Mouse (Mus musculus) heart, embryonic 13.5 days (tissue): ENCODE measurements around the gene Mmp24. TPM values are rescaled to one million over a fixed set of nuclear protein-coding genes. Genes with fewer than 3 reads are reported as not detected.

Source experiments
- ATAC-seq: fragments of 200-750 bp; cut with Nextera tagmentation; 2 replicates; pipeline ENCODE4 v1.8.0; 2017; ENCODE audit warnings: moderate TSS enrichment; ENCODE audit not compliant: insufficient number of reproducible peaks, low FRiP score, low TSS enrichment; ENCODE audit errors: extremely low read depth
- H3K27ac ChIP-seq: fragments of 300-500 bp; sonication (generic); replicated peaks from 2 replicates; pipeline ENCODE4 v1.5.1; 2015; ENCODE audit warnings: moderate library complexity, mild to moderate bottlenecking, inconsistent platforms
- H3K27me3 ChIP-seq: fragments of 300-500 bp; sonication (generic); replicated peaks from 2 replicates; pipeline ENCODE4 v1.6.1; 2015; ENCODE audit warnings: mild to moderate bottlenecking, inconsistent platforms
- H3K36me3 ChIP-seq: fragments of 300-500 bp; sonication (generic); 2 replicates; pipeline ENCODE4 v1.6.1; 2015; ENCODE audit warnings: mild to moderate bottlenecking, inconsistent platforms
- H3K4me1 ChIP-seq: fragments of 300-500 bp; sonication (generic); 2 replicates; pipeline ENCODE4 v1.6.1; 2015; ENCODE audit warnings: inconsistent platforms
- H3K4me2 ChIP-seq: fragments of 300-500 bp; sonication (generic); 2 replicates; pipeline ENCODE4 v1.6.1; 2015; ENCODE audit warnings: inconsistent platforms, mild to moderate bottlenecking, moderate library complexity
- H3K4me3 ChIP-seq: fragments of 300-500 bp; sonication (generic); 2 replicates; pipeline ENCODE4 v1.5.1; 2015; ENCODE audit warnings: moderate library complexity, mild to moderate bottlenecking, inconsistent platforms
- H3K9ac ChIP-seq: fragments of 300-500 bp; sonication (generic); 2 replicates; pipeline ENCODE4 v1.6.1; 2015; ENCODE audit warnings: inconsistent platforms, mild to moderate bottlenecking, moderate library complexity
- H3K9me3 ChIP-seq: fragments of 300-500 bp; sonication (generic); 2 replicates; pipeline ENCODE4 v1.6.1; 2016; ENCODE audit warnings: inconsistent platforms
- WGBS: fragments of 180-500 bp; shearing (Covaris S2); methylation state at CpG from one replicate; pipeline ENCODE4 v1.1.7; 2015; ENCODE audit warnings: mixed read lengths; 5-methylcytosine and 5-hydroxymethylcytosine counted together
- polyA plus RNA-seq: library from polyadenylated mRNA; unstranded; fragments of >200 nt; fragmentation: Nextera tagmentation; extraction: Ambion mirVana; gene quantifications from 2 replicates; pipeline ENCODE4 v1.2.1, GENCODE M21; 2015

Mmp24 gene
- polyA plus RNA-seq, 1 experiment from 2014 or later, result 0.04 TPM

DNA sequence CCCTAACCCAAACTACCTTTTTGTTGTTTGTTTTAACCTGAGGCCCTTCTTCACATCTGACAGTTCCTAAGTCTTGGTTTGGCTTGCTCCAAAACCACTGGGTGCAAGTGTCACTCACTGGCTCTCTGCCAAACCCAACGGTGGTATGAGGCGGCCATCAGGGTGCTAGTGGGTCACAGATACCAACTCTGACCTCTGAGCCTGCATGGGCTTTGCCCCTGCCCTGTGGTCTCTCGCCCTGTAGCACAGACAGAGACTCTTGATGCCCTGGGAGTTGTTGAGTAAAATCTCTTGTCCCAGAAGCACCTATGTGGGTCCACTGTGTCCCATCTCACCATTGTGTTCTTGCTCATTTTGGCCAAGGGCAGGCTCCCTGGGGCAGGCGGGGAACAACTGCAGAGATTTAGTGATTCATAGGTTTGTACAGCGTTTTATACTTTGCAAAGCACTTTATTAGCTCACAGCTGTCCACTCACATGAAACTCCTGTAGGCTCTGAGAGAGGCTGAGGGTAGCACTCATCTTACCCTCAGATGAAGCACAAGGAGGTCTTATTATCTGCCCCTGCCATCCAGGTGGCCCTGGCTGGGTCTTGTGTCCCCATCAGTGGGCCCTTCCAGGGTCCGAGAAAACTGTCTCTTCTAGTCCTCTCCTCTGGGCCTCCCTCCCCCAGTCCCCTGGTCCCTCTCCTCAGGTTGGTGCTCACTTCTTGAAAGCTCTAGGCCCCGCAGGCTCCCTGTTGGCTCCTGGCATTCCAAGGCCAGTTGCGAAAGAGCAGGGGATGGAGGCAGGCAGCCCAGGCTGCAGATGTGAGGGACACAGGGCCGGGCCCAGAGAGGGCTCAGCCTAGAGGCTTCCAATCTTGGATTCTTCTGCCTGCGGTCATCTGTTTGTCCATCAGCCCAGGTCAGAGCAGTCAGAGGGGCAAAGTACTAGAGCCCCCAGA, 42.4 kb downstream of the Mmp24 start:
- Histone ChIP-seq H3K4me1 (peaks cover 20% of the 10 kb centered on the region), H3K9me3 (no peaks in the 10 kb centered on the region), H3K9ac (peak overlapping the region; percentile 93), H3K27ac (no peak overlapping the region), H3K4me3 (peak overlapping the region; percentile 86; the same call in 1 of the 2 replicates), H3K4me2 (peak overlapping the region; percentile 96), H3K27me3 (no peaks in the 10 kb centered on the region; the same call in none of the 2 replicates), H3K36me3 (peaks cover 31% of the 10 kb centered on the region)
- no peak for ATAC-seq
- 73% methylated on average over 10 of the region's 10 CpGs for WGBS

DNA sequence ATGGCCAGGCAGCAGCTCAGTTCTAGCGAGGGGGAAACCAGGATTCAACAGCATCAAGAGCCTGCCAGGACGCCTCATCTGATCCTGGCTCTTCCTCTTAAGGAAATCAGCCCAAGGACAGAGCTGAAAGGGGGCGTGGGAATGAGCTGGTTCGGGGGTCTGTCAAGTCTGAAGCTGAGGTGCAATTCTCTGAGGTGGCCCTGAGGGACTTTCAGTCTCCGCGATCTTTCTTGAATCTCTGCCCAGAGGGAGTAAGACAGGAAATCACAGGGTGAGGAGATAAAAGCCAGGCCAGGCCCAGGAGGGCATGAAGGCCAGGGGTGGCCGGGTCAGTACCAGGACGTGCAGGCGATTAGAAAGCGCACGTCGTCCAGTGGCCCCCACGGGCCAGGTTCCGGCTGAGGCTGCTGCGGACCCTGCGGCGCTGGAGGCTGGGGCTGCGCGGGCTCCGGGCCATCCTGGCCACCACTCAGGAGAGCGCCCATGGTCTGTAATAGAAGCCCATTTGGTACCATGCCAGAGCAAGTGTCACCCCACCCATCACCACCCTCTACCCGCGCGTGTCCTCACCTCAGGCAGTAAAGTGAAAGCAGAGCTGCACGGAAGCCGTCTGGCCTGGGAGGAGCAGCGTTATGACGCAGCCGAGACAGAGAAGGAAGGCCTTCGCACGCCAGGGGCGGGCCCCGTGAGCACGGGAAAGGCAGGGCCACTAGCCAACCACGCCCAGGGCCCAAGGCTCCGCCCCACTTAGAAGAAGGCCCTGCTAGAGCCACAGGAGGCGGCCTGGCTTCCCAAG, 43.7 kb downstream of the Mmp24 start:
- Histone ChIP-seq H3K27me3 (no peaks in the 10 kb centered on the region; the same call in 1 of the 2 replicates), H3K4me3 (peak overlapping the region; percentile 86), H3K4me1 (peaks cover 20% of the 10 kb centered on the region), H3K4me2 (peak overlapping the region; percentile 96), H3K9me3 (no peaks in the 10 kb centered on the region), H3K9ac (peak overlapping the region; percentile 93), H3K36me3 (peaks cover 43% of the 10 kb centered on the region), H3K27ac (peak overlapping the region; percentile 82)
- peak; percentile 89 for ATAC-seq
- WGBS, result under 1% methylated on average over 37 of the region's 37 CpGs

DNA sequence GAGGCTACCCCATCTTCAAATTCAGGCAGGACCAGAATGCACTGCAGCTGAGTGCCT, 44.1 kb downstream of the Mmp24 start, which contains the start of gene BC029722:
Gene BC029722, minus strand, starts transcription at position 35 of the 57 bp plus-strand sequence.
- Histone ChIP-seq H3K27me3 (no peaks in the 10 kb centered on the region; the same call in 1 of the 2 replicates), H3K4me3 (peak within 1 kb of the TSS; percentile 86), H3K36me3 (peaks cover 47% of the 10 kb centered on the region), H3K4me2 (peak within 1 kb of the TSS; percentile 96), H3K27ac (peak within 1 kb of the TSS; percentile 82), H3K9ac (peak within 1 kb of the TSS; percentile 93), H3K9me3 (no peaks in the 10 kb centered on the region), H3K4me1 (peaks cover 20% of the 10 kb centered on the region)
- no peak for ATAC-seq

DNA sequence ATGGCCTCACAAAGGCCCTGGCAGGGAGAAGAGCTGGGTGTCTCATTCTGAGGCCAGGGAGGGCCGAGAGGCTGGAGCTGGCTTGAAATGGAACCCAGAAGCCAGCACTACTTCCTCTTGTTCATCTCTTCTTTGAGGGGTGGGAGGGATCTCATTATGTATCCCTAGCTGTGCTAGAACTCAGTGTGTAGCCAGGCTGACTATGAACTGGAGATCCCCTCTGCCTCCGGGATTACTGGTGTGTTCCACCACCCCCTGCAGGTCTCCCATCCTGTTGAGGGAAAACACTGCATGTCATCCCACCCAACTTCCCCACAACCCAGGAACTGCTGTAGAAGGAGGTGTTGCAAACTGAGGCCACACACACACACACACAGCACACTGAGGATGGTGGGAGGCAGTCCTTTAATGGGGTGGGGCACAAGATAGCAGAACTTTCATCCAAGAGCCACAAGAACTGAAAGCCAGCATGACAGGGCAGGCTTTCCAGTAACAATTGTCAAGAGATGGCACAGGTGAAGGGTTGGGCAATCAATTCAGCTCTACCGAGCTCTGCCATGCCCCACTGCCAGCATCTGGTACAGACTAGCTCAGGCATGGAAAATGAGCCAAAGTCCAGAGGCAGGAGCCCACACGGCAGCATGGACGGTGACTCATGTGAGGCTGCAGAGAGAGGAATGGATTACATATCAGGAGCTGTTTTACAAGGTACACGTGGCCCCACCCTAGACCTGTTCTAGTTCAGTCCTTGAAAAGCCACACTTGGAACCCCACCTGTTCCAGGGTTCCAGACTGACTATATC, 44.5 kb downstream of the Mmp24 start:
- Histone ChIP-seq H3K4me1 (peaks cover 20% of the 10 kb centered on the region), H3K27me3 (no peaks in the 10 kb centered on the region; the same call in 1 of the 2 replicates), H3K36me3 (peaks cover 47% of the 10 kb centered on the region), H3K4me2 (peak overlapping the region; percentile 96), H3K27ac (peak overlapping the region; percentile 82), H3K4me3 (peak overlapping the region; percentile 86), H3K9me3 (no peaks in the 10 kb centered on the region), H3K9ac (peak overlapping the region; percentile 93)
- ATAC-seq, result no peak; the same call in 1 of the 2 replicates
- WGBS, result 62% methylated on average over 6 of the region's 6 CpGs

DNA sequence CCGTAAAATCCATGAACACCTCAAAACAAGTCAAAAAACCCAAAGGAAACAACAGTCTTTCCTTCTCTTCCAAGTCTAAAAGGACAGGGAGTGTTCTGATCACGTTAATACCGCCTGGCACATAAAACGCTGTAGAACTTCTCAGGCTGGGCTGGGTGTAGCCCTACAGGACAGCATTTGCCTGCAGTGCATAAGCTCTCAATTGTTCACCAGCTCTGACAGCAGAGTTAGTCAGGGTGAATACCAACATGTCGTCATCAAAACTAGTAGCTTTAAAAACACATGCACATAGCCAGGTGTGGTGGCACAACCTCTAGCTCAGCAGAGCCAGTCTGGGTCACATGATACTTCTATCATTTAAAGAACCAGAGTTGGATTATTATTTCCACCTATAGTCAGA, 45.6 kb downstream of the Mmp24 start:
- Histone ChIP-seq H3K27ac (no peak overlapping the region), H3K4me3 (no peak overlapping the region), H3K4me2 (no peak overlapping the region), H3K27me3 (no peaks in the 10 kb centered on the region; the same call in 1 of the 2 replicates), H3K4me1 (peaks cover 29% of the 10 kb centered on the region), H3K9ac (no peak overlapping the region), H3K9me3 (no peaks in the 10 kb centered on the region), H3K36me3 (peaks cover 47% of the 10 kb centered on the region)
- 83% methylated on average over 5 of the region's 5 CpGs for WGBS
- ATAC-seq, result no peak

DNA sequence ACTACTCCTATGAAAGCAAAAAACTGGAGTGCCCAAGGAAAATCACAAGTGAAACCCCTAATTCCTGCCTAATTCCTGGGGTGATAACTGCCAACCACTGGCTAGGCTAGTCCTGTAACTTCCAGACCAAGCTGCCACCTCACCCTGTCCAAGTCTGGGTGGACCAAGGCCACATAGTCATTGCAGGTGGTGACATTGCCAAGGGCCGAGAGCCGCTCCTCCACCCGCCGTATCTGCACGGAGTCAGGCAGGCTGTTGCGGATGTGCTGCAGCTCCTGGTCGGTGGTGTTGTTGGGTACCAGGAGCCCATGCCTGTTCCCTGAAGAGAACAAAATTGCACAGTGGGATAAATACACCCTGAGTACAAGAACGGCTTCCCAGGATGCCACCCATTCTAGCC, 48.6 kb downstream of the Mmp24 start:
- Histone ChIP-seq H3K4me1 (peaks cover 32% of the 10 kb centered on the region), H3K27ac (no peak overlapping the region), H3K4me3 (no peak overlapping the region), H3K9ac (no peak overlapping the region), H3K9me3 (no peaks in the 10 kb centered on the region), H3K4me2 (no peak overlapping the region), H3K36me3 (peaks cover 47% of the 10 kb centered on the region), H3K27me3 (no peaks in the 10 kb centered on the region)
- no peak for ATAC-seq
- WGBS, result 94% methylated on average over 8 of the region's 8 CpGs

DNA sequence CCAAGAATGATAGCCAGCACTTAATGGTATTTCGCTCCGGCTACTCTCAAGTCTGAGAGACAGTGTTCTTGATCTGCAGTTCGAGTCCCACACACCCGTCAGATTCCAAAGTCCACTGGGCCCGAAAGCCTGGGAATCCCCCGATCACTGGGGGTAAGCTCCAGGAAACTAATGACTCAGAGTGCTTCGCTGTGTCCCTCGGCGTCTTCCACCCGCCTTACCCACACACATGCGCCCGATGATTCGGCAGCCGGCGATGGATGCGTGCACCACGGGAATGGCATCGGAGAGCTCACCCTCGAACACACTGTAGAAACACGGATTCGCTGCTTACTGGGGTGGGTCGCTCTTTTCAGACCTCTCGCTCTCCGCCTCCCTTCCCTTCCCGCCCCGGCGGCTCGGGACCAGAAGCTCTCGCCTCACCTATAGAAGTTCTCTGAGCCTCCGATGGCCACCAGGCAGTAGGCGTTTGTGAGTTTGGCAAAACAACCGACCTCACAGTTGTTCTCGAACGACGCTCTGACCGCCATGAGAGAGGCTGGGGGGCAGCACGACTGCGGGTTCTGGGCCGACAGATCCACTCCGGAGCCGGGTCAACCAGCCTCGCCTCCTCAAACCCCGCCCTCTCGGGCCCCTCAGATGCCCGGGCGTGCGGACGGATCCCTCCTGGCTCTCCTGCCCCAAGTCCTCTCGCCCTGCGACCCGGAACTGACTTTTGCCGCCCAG, 50.9 kb downstream of the Mmp24 start:
- WGBS, result 1% methylated on average over 52 of the region's 52 CpGs
- Histone ChIP-seq H3K4me1 (peaks cover 22% of the 10 kb centered on the region), H3K9me3 (no peaks in the 10 kb centered on the region), H3K27me3 (no peaks in the 10 kb centered on the region), H3K4me3 (peak overlapping the region; percentile 84), H3K27ac (peak overlapping the region; percentile 82), H3K9ac (peak overlapping the region; percentile 91), H3K4me2 (peak overlapping the region; percentile 88), H3K36me3 (peaks cover 31% of the 10 kb centered on the region)
- no peak for ATAC-seq

DNA sequence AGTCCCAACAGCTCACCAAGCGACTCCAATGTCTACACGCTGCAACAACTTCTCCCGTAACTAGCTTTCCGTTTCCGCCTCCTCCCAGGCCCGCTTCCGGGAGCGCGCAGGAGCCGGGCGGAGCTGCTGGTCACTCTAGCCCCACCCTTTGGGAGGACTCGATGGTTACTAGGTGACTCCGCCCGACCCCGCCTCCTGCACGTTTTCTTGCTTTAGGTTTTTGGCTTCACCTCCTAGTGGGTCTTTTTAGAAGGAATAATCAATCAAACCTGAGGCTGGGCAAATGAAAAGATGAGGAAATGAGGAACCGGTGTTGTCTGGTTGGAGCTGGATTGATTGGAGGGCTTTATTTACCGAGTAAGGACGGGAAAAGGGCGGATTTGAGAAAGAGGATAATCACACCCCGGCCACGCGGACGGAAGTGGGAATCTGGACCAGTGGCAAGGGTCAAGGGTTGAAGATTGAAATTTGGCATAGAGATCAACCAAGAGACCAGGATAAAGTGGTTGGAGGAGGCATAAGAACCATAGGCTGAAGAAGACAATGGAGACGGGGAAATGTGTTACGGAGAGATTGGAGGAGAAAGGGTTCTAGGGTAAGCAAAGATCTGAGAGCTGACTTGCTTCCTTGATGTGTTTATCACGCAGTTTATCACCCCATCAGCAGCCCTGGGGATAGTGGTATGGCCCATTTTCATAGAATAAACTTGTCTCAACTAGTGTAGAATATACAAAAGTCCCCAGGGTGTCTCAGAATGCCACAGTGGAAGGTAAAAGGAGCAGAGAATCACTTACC, 51.7 kb downstream of the Mmp24 start, which contains the start of gene Eif6:
Gene Eif6, minus strand, starts transcription at position 296 of the 795 bp plus-strand sequence.
- ATAC-seq, result peak; percentile 84
- peak within 1 kb of the TSS; percentile 84 for H3K4me3 ChIP-seq
- no peaks in the 10 kb centered on the region for H3K9me3 ChIP-seq
- no peaks in the 10 kb centered on the region for H3K27me3 ChIP-seq
- H3K4me2 ChIP-seq, result peak within 1 kb of the TSS; percentile 88
- H3K4me1 ChIP-seq, result peaks cover 22% of the 10 kb centered on the region
- H3K36me3 ChIP-seq, result peaks cover 24% of the 10 kb centered on the region
- peak within 1 kb of the TSS; percentile 91 for H3K9ac ChIP-seq
- 3% methylated on average over 27 of the region's 27 CpGs for WGBS
- H3K27ac ChIP-seq, result peak within 1 kb of the TSS; percentile 82

DNA sequence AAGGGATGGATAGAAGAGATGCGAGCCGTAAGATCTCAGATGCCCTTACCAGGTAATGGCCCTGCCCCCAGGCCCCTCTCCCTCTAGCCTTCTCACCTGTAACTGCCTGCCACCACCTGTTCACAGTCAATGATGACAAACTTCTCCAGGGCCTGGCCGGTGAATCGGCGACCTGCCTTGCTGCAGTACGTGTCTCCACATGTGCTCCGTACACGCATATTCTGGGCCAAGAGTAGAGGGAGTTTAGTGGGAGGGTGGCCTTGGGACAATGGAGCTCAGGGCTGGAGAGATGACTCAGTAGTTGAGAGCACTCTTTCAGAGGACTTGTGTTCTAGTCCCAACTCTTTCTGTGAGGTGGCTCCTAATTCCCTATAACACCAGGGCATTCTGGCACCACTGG, 55.7 kb downstream of the Mmp24 start:
- Histone ChIP-seq H3K4me2 (no peak overlapping the region), H3K4me1 (peaks cover 12% of the 10 kb centered on the region), H3K9me3 (no peaks in the 10 kb centered on the region), H3K27ac (no peak overlapping the region), H3K9ac (no peak overlapping the region), H3K27me3 (peaks cover 25% of the 10 kb centered on the region), H3K36me3 (no peaks in the 10 kb centered on the region), H3K4me3 (no peak overlapping the region)
- WGBS, result 84% methylated on average over 8 of the region's 8 CpGs
- ATAC-seq, result no peak

DNA sequence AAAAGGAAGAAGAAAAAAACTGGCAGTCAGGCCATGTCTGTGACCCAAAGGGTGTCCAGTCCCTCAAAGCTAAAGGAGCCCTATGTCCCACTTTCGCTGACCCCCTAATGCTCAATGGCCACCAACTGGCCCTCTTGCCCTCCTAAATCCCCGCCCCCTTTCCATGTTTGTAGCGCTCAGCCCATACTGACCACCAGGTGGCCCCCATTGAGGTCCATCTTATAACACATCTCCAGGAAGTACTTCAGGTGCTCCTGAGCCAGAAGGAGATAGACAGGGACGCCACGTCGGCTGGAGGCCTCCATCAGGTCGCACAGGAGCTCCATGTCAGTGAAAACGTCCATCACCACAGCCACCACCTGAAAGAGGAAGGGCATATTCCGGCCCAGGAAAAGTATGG, 56.2 kb downstream of the Mmp24 start:
- ATAC-seq, result no peak
- H3K9me3 ChIP-seq, result no peaks in the 10 kb centered on the region

More for the DNA sequence above, 56.2 kb downstream of the Mmp24 start:
- 41% methylated on average over 9 of the region's 9 CpGs for WGBS
- no peak overlapping the region for H3K27ac ChIP-seq
- peaks cover 25% of the 10 kb centered on the region for H3K27me3 ChIP-seq
- H3K9ac ChIP-seq, result no peak overlapping the region
- no peak overlapping the region for H3K4me2 ChIP-seq
- no peak overlapping the region for H3K4me3 ChIP-seq
- H3K4me1 ChIP-seq, result peaks cover 11% of the 10 kb centered on the region
- H3K36me3 ChIP-seq, result no peaks in the 10 kb centered on the region
